Mouse (Mus musculus) myocyte (in vitro differentiated cells): ENCODE results near the gene Clic3.

ENCODE experiments used
- CEBPB ChIP-seq: IDR thresholded peaks from 2 replicates; pipeline ENCODE4 v1.6.1; 2011; ENCODE audit warnings: mild to moderate bottlenecking, moderate library complexity; ENCODE audit not compliant: poor library complexity, insufficient read depth, severe bottlenecking
- E2F4 ChIP-seq: IDR thresholded peaks from one replicate; pipeline ENCODE4 v1.6.1; 2011; ENCODE audit warnings: mild to moderate bottlenecking, control low read depth, moderate library complexity; ENCODE audit not compliant: insufficient read depth
- MAX ChIP-seq: IDR thresholded peaks from one replicate; pipeline ENCODE4 v1.6.1; 2011; ENCODE audit warnings: low read depth, mild to moderate bottlenecking, control low read depth
- MYOD1 ChIP-seq, 3 experiments: IDR thresholded peaks; one replicate each; pipeline ENCODE4 v1.6.1; 2011; ENCODE audit warnings: control low read depth in 2 of 3, low read depth in 2 of 3, mild to moderate bottlenecking in 2 of 3, moderate library complexity in 1 of 3; ENCODE audit not compliant: insufficient read length in 2 of 3, control insufficient read depth in 1 of 3
- MYOG ChIP-seq, 3 experiments: IDR thresholded peaks; one replicate each; pipeline ENCODE4 v1.6.1; 2011; ENCODE audit warnings: control low read depth in 2 of 3, low read depth in 2 of 3, mild to moderate bottlenecking in 2 of 3; ENCODE audit not compliant: insufficient read length in 2 of 3, control insufficient read depth in 1 of 3, insufficient read depth in 1 of 3
- POLR2A ChIP-seq: IDR thresholded peaks from one replicate; pipeline ENCODE4 v1.6.1; 2011; ENCODE audit warnings: low read depth, mild to moderate bottlenecking, control low read depth, moderate library complexity; ENCODE audit not compliant: insufficient read length
- POLR2AphosphoS2 ChIP-seq: IDR thresholded peaks from one replicate; pipeline ENCODE4 v1.6.1; 2011; ENCODE audit warnings: low read depth, control low read depth; ENCODE audit not compliant: insufficient read length
- TCF12 ChIP-seq: IDR thresholded peaks from one replicate; pipeline ENCODE4 v1.6.1; 2011; ENCODE audit warnings: mild to moderate bottlenecking, control low read depth; ENCODE audit not compliant: poor library complexity, insufficient read depth, severe bottlenecking
- TCF3 ChIP-seq: IDR thresholded peaks from one replicate; pipeline ENCODE4 v1.6.1; 2011; ENCODE audit warnings: low read depth, control low read depth; ENCODE audit not compliant: insufficient read length
- USF1 ChIP-seq: IDR thresholded peaks from one replicate; pipeline ENCODE4 v1.6.1; 2011; ENCODE audit warnings: low read depth, mild to moderate bottlenecking, control low read depth, moderate library complexity

DNA sequence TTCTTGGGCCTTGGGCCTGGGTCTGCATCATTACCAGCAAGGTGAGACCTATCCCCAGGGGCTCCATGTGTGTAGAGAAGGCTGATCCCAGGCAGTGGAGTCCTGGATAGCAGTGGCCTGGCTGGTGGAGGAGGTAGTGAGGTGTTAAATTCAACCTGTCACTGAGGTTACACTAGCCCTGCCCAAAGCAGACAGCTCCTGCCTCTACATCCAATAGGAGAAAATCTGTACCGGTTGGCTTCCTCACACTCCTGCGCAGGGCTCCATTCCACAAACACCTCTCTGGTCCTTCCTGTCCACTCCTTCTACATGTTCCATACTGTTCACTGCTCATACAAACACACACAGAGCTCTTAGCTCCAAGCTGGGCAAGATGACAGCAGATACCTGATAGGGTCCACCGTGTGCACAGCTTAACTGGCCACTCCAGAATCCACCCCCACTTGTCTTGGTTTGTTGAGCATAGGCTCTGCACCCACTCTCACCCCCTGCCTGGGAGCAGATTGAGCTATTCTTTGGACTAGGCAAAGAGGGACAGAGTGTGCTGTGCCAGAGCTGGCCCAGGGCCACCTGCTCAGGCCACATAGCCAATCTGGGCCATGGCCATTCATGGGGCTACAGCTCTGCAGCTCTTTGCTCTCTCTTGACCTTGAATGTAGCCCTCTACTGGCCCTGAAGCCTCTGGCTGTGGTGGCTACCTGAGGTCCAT is 21.5 kb downstream of the Clic3 start:
- TF ChIP-seq POLR2A = no peak
- TF ChIP-seq TCF12 = no peak
- TF ChIP-seq CEBPB = no peak
- TF ChIP-seq E2F4 = no peak
- no peak for TF ChIP-seq MAX
- no peak for TF ChIP-seq MYOD1 (IDR thresholded peaks at IDR 0.05; ENCODE audit: control insufficient read depth in 1 of 3, insufficient read length in 2 of 3, low read depth in 2 of 3)
- TF ChIP-seq USF1 = no peak
- no peak for TF ChIP-seq POLR2AphosphoS2
- TF ChIP-seq MYOG (IDR thresholded peaks at IDR 0.05; ENCODE audit: control insufficient read depth in 1 of 3, insufficient read depth in 1 of 3, insufficient read length in 2 of 3, low read depth in 2 of 3) = no peak
- TF ChIP-seq TCF3 = no peak
